Mouse (Mus musculus) heart, embryonic 11.5 days (tissue): ENCODE measurements at regions not wholly inside any gene's neighbourhood (a gene's known extent, or its start where the extent isn't known, plus 50 kb on each side); places are given as distances from the start of the nearest gene placed in this dataset.
"Not testable (repeated sequence)": the region's sequence is repeated elsewhere in the genome, so short reads cannot be mapped to it uniquely, and the experiment has no call there.

Experiments used
- ATAC-seq: fragments of 200-750 bp; cut with Nextera tagmentation; replicated peaks from 2 replicates; pipeline ENCODE4 v1.8.0; 2017; ENCODE audit warnings: moderate library complexity; ENCODE audit not compliant: insufficient number of reproducible peaks, low FRiP score, low TSS enrichment
- H3K27ac ChIP-seq: fragments of 300-500 bp; sonication (generic); 2 replicates; pipeline ENCODE4 v1.5.1; 2014; ENCODE audit warnings: mild to moderate bottlenecking, low read depth, low read length
- H3K27me3 ChIP-seq: fragments of 300-500 bp; sonication (generic); 2 replicates; pipeline ENCODE4 v1.6.1; 2014; ENCODE audit warnings: mild to moderate bottlenecking, low read length, mixed read lengths; ENCODE audit not compliant: control insufficient read depth, insufficient read depth
- H3K36me3 ChIP-seq: fragments of 300-500 bp; sonication (generic); 2 replicates; pipeline ENCODE4 v1.6.1; 2014; ENCODE audit warnings: mild to moderate bottlenecking, low read length, moderate library complexity, mixed read lengths; ENCODE audit not compliant: control insufficient read depth, insufficient read depth
- H3K4me1 ChIP-seq: fragments of 300-500 bp; sonication (generic); 2 replicates; pipeline ENCODE4 v1.6.1; 2014; ENCODE audit warnings: low read length; ENCODE audit not compliant: control insufficient read depth, insufficient read depth
- H3K4me2 ChIP-seq: fragments of 300-500 bp; sonication (generic); 2 replicates; pipeline ENCODE4 v1.6.1; 2014; ENCODE audit warnings: mild to moderate bottlenecking, moderate library complexity
- H3K4me3 ChIP-seq: fragments of 300-500 bp; sonication (generic); 2 replicates; pipeline ENCODE4 v1.5.1; 2014; ENCODE audit warnings: low read depth, low read length
- H3K9ac ChIP-seq: fragments of 300-500 bp; sonication (generic); 2 replicates; pipeline ENCODE4 v1.6.1; 2014; ENCODE audit warnings: mild to moderate bottlenecking, low read depth, low read length, moderate library complexity
- H3K9me3 ChIP-seq: fragments of 300-500 bp; sonication (generic); replicated peaks from 2 replicates; pipeline ENCODE4 v1.6.1; 2016; ENCODE audit warnings: low read length; ENCODE audit not compliant: control insufficient read depth
- WGBS: fragments of 180-500 bp; shearing (Covaris S2); extraction: QIAGEN DNeasy Blood & Tissue Kit; methylation state at CpG from one replicate; pipeline ENCODE4 v1.1.7; 2014; ENCODE audit not compliant: insufficient replicate concordance; 5-methylcytosine and 5-hydroxymethylcytosine counted together

GRCm38 (mm10) chr1:154054874-154055273 is 146.1 kb upstream of the Zfp648 start:
- Histone ChIP-seq H3K4me1 (no peaks in the 10 kb centered on the region), H3K27me3 (no peaks in the 10 kb centered on the region), H3K4me3 (no peak overlapping the region), H3K9me3 (peaks cover 2% of the 10 kb centered on the region; the same call in 1 of the 2 replicates), H3K9ac (no peak overlapping the region), H3K27ac (no peak overlapping the region), H3K4me2 (no peak overlapping the region), H3K36me3 (no peaks in the 10 kb centered on the region)
- WGBS = 87% methylated on average over 1 of the region's 1 CpGs
- ATAC-seq = no peak

- H3K27me3 ChIP-seq, H3K27ac ChIP-seq, H3K9me3 ChIP-seq, H3K36me3 ChIP-seq, H3K4me1 ChIP-seq, H3K4me3 ChIP-seq, H3K4me2 ChIP-seq, ATAC-seq, H3K9ac ChIP-seq: not testable (repeated sequence)
- WGBS = 75% methylated on average over 2 of the region's 2 CpGs
Observed at GRCm38 (mm10) chr1:154061397-154061796, 139.6 kb upstream of the Zfp648 start.

- Histone ChIP-seq H3K4me1 (no peaks in the 10 kb centered on the region), H3K27ac (no peak overlapping the region), H3K4me3 (no peak overlapping the region), H3K36me3 (no peaks in the 10 kb centered on the region), H3K4me2 (no peak overlapping the region), H3K9ac (no peak overlapping the region), H3K9me3 (peaks cover 2% of the 10 kb centered on the region; the same call in 1 of the 2 replicates), H3K27me3 (no peaks in the 10 kb centered on the region)
- WGBS = 81% methylated on average over 1 of the region's 1 CpGs
- no peak for ATAC-seq
Observed at GRCm38 (mm10) chr1:154061851-154062250, 139.1 kb upstream of the Zfp648 start.

- no peak overlapping the region for H3K4me3 ChIP-seq
- 81% methylated on average over 7 of the region's 7 CpGs for WGBS
- no peak overlapping the region for H3K4me2 ChIP-seq
- H3K27ac ChIP-seq = no peak overlapping the region
- peaks cover 2% of the 10 kb centered on the region; the same call in 1 of the 2 replicates for H3K9me3 ChIP-seq
- H3K36me3 ChIP-seq = no peaks in the 10 kb centered on the region
- no peaks in the 10 kb centered on the region for H3K4me1 ChIP-seq
- H3K27me3 ChIP-seq = no peaks in the 10 kb centered on the region
- ATAC-seq = no peak
- no peak overlapping the region for H3K9ac ChIP-seq
Observed at GRCm38 (mm10) chr1:154062666-154063065, 138.3 kb upstream of the Zfp648 start.

- WGBS = 81% methylated on average over 5 of the region's 5 CpGs
- no peaks in the 10 kb centered on the region for H3K4me1 ChIP-seq
- no peak overlapping the region for H3K9ac ChIP-seq
- no peaks in the 10 kb centered on the region for H3K9me3 ChIP-seq
- no peak overlapping the region for H3K4me2 ChIP-seq
- H3K4me3 ChIP-seq = no peak overlapping the region
- no peak overlapping the region for H3K27ac ChIP-seq
- H3K27me3 ChIP-seq = no peaks in the 10 kb centered on the region
- no peak for ATAC-seq
- no peaks in the 10 kb centered on the region for H3K36me3 ChIP-seq
Observed at GRCm38 (mm10) chr1:154064633-154065032, 136.4 kb upstream of the Zfp648 start.

GRCm38 (mm10) chr1:154065336-154066329 is 135.4 kb upstream of the Zfp648 start:
- no peaks in the 10 kb centered on the region for H3K4me1 ChIP-seq
- H3K27me3 ChIP-seq = no peaks in the 10 kb centered on the region
- no peak for ATAC-seq
- 66% methylated on average over 18 of the region's 18 CpGs for WGBS
- H3K9ac ChIP-seq = no peak overlapping the region
- no peaks in the 10 kb centered on the region for H3K36me3 ChIP-seq
- H3K27ac ChIP-seq = no peak overlapping the region
- H3K9me3 ChIP-seq = no peaks in the 10 kb centered on the region
- H3K4me3 ChIP-seq = no peak overlapping the region
- H3K4me2 ChIP-seq = no peak overlapping the region

- no peak for ATAC-seq
- no peaks in the 10 kb centered on the region for H3K27me3 ChIP-seq
- H3K9me3 ChIP-seq = no peaks in the 10 kb centered on the region
- no peak overlapping the region for H3K4me3 ChIP-seq
- H3K4me2 ChIP-seq = no peak overlapping the region
- 100% methylated on average over 1 of the region's 1 CpGs for WGBS
- no peaks in the 10 kb centered on the region for H3K36me3 ChIP-seq
- H3K27ac ChIP-seq = no peak overlapping the region
- H3K9ac ChIP-seq = no peak overlapping the region
- H3K4me1 ChIP-seq = no peaks in the 10 kb centered on the region
Observed at GRCm38 (mm10) chr1:154067856-154068255, 133.1 kb upstream of the Zfp648 start.

GRCm38 (mm10) chr1:154074270-154074669 is 126.7 kb upstream of the Zfp648 start:
- no peak overlapping the region for H3K4me3 ChIP-seq
- no peaks in the 10 kb centered on the region for H3K4me1 ChIP-seq
- H3K9ac ChIP-seq = no peak overlapping the region
- H3K27me3 ChIP-seq = no peaks in the 10 kb centered on the region
- H3K36me3 ChIP-seq = no peaks in the 10 kb centered on the region
- no peak overlapping the region for H3K27ac ChIP-seq
- no peaks in the 10 kb centered on the region for H3K9me3 ChIP-seq
- no peak overlapping the region for H3K4me2 ChIP-seq
- ATAC-seq = no peak
- WGBS = 89% methylated on average over 1 of the region's 1 CpGs
